Mouse (Mus musculus) mouse embryonic stem cell (cell line): ENCODE data around the gene 2010005H15Rik.
"Not testable (repeated sequence)": the region's sequence is repeated elsewhere in the genome, so short reads cannot be mapped to it uniquely, and the experiment has no call there.

Source experiments
- in situ Hi-C, 2 experiments: fragments of 300-500 bp; cut with MboI; formaldehyde crosslinking; loops; 1 replicate in 1 of 2; 3 replicates in 1 of 2; pipeline ENCODE4 v1.14.3; 2019 to 2020; ENCODE audit warnings: low sequenced_read_pairs in 2 of 2, low pct_unique_long_range_greater_than_20kb in 1 of 2, mixed read lengths in 1 of 2; ENCODE audit not compliant: unreplicated experiment in 1 of 2

Gene 2010005H15Rik

DNA sequence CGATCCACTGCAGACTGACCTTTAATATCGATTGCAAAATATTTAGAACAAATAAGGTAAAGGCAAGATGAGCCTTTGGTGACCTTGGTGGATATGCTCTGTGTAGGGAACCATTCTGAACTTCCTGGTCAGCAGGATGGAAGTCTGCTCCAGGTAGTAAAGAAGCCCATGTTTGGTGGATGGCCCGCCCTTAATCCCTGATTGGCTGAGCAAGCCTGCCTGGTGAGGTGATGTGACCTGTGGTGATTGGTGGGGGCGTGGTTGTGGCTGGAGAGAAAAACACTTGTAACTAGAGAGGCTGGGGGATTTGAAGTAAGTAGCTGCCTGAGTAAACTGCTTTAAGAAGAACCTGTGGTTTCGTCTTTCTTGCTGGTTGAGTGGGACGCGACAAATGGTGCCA, at the start of gene 2010005H15Rik:
TSS of gene 2010005H15Rik (plus strand) at position 301 of the 400 bp plus-strand sequence.
- in situ Hi-C loops: loop anchor here in 1 of 2 experiments (25.0 kb wide), 1 partner anchor 216 kb away; no protein-coding TSS in a partner anchor

DNA sequence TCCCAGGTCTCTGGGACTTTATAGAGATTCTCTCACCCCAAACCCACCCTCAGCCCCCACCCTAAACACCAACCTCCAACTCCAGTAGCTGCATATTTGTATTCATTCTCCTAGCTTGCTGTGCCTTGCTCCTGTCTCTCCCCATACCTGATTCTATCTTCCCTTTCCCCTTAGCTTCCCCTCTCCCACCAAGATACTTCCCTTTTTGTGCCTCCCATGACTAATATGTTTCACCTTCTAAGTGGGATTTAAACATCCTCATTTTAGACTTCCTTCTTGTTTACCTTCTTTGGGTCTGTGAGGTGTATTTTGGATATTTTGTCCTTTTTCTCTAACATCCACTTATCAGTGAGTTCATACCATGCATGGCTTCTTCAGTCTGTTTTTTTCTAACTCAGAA, 45.2 kb upstream of the 2010005H15Rik start:
- in situ Hi-C loops: no loop called here

DNA sequence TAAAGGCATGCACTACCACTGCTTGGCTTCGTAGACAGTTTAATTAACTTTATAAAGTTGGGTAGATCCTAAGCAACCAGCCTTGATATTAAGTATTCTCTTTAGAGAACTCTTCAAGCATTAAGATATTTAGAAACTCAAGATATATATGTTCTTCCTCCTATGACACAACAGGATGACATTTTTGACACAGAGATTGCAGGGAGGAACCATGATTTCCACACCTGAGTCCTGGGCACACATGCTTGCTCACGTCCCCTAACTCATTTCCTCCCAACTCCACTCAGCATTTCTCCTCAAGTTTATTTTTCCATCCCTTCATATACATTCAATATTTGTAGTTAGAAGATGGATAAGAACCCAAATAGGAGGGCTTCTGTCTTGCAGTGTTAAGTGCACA, 41.4 kb upstream of the 2010005H15Rik start:
- in situ Hi-C loops: no loop called here

DNA sequence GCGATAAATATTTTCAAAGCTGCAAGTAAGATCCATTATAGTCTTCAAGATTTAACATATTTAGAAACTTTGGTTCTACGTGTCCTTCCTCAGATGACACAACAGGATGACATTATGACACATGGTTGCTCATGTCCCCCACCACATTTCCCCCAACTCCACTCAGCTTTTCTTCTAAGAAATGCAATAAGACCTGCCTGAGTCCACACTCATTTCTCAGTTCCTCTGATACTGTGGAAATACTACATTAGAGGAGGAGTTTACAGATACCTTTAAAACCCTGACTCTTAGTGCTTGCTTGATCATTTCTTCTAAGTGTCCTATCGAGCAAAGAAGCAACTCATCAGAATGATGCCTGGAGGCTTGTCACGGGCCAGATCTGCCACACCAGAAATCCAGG, 37.4 kb upstream of the 2010005H15Rik start, which contains the start of gene Gm5483:
TSS of gene Gm5483 (plus strand) at position 301 of the 400 bp plus-strand sequence.
- in situ Hi-C loops: not testable (repeated sequence)

- in situ Hi-C loops: no loop called here
Measured at GRCm38 (mm10) chr16:36199226-36199625, 22.0 kb upstream of the 2010005H15Rik start.

GRCm38 (mm10) chr16:36203846-36204245, 17.4 kb upstream of the 2010005H15Rik start:
- in situ Hi-C loops: loop anchor here in 1 of 2 experiments (25.0 kb wide), 1 partner anchor 233 kb away; no protein-coding TSS in a partner anchor

GRCm38 (mm10) chr16:36205684-36206083, 15.6 kb upstream of the 2010005H15Rik start:
- in situ Hi-C loops: loop anchor here in 1 of 2 experiments (25.0 kb wide), 1 partner anchor 232 kb away; no protein-coding TSS in a partner anchor

DNA sequence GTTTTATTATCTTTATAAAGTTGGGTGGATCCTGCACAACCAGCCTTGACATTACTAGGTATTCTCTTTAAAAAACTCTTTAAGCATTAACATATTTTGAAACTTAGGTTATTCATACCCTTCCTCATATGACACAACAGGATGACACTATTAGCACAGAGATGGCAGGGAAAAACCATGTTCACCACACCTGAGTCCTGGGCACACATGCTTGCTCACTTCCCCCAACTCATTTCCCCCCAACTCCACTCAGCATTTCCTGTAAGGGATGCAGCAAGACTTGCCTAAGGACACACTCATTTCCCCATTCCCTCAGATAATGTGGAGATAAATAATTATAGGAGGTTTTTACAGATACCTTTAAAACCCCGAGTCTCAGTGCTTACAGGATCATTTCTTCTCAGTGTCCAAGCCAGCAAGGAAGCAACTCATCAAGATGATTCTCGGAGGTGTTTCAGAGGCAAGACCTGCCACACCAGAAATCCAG, 11.3 kb upstream of the 2010005H15Rik start, which contains the start of gene Gm5416:
TSS of gene Gm5416 (plus strand) at position 437 of the 487 bp plus-strand sequence.
- in situ Hi-C loops: loop anchor here in 1 of 2 experiments (25.0 kb wide), 1 partner anchor 227 kb away; no protein-coding TSS in a partner anchor

- in situ Hi-C loops: not testable (repeated sequence)
Measured at GRCm38 (mm10) chr16:36260585-36260984, 39.3 kb downstream of the 2010005H15Rik start.

DNA sequence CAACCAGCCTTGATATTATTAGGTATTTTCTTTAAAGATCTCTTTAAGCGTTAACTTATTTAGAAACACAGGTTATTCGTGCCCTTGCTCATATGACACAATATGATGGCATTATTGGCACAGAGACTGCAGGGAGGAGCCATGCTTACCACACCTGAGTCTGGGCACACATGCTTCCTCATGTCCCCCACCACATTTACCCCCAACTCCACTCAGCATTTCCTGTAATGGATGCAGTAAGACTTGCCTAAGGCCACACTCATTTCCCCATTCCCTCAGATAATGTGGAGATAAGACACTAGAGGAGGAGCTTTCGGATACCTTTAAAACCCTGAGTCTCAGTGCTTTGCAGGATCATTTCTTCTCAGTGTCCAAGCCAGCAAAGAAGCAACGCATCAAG, 55.5 kb downstream of the 2010005H15Rik start, which contains the start of gene Stfa1:
TSS of gene Stfa1 (plus strand) at position 156 of the 400 bp plus-strand sequence.
- in situ Hi-C loops: not testable (repeated sequence)

- in situ Hi-C loops: no loop called here
Measured at GRCm38 (mm10) chr16:36289140-36289539, 67.9 kb downstream of the 2010005H15Rik start.
